Mouse (Mus musculus) forebrain, embryonic 16.5 days (tissue): Measurements from ENCODE around the gene Smug1. TPM values are rescaled to one million over a fixed set of nuclear protein-coding genes. Genes with fewer than 3 reads are reported as not detected.

Source experiments
- ATAC-seq: fragments of 200-750 bp; cut with Nextera tagmentation; 2 replicates; pipeline ENCODE4 v1.8.0; 2017; ENCODE audit warnings: mild to moderate bottlenecking, moderate library complexity
- H3K27ac ChIP-seq: fragments of 300-500 bp; sonication (generic); 2 replicates; pipeline ENCODE4 v1.5.1; 2014; ENCODE audit warnings: low read length, control low read depth
- H3K27me3 ChIP-seq: fragments of 300-500 bp; sonication (generic); replicated peaks from 2 replicates; pipeline ENCODE4 v1.6.1; 2014; ENCODE audit warnings: low read length; ENCODE audit not compliant: control insufficient read depth, insufficient read depth
- H3K36me3 ChIP-seq: fragments of 300-500 bp; sonication (generic); 2 replicates; pipeline ENCODE4 v1.6.1; 2014; ENCODE audit not compliant: control insufficient read depth, insufficient read depth
- H3K4me1 ChIP-seq: fragments of 300-500 bp; sonication (generic); replicated peaks from 2 replicates; pipeline ENCODE4 v1.6.1; 2014; ENCODE audit warnings: low read length; ENCODE audit not compliant: control insufficient read depth, insufficient read depth
- H3K4me2 ChIP-seq: fragments of 300-500 bp; sonication (generic); 2 replicates; pipeline ENCODE4 v1.6.1; 2014; ENCODE audit warnings: mild to moderate bottlenecking, low read length, control low read depth
- H3K4me3 ChIP-seq: fragments of 300-500 bp; sonication (generic); replicated peaks from 2 replicates; pipeline ENCODE4 v1.5.1; 2014; ENCODE audit warnings: mild to moderate bottlenecking, low read length, control low read depth
- H3K9ac ChIP-seq: fragments of 300-500 bp; sonication (generic); replicated peaks from 2 replicates; pipeline ENCODE4 v1.6.1; 2014; ENCODE audit warnings: low read depth, low read length, control low read depth
- H3K9me3 ChIP-seq: fragments of 300-500 bp; sonication (generic); 2 replicates; pipeline ENCODE4 v1.6.1; 2016; ENCODE audit warnings: low read length; ENCODE audit not compliant: control insufficient read depth
- WGBS: fragments of 180-500 bp; shearing (Covaris S2); extraction: QIAGEN DNeasy Blood & Tissue Kit; methylation state at CpG from one replicate; pipeline ENCODE4 v1.1.7; 2014; 5-methylcytosine and 5-hydroxymethylcytosine counted together
- polyA plus RNA-seq: library from polyadenylated mRNA; unstranded; fragments of >200 nt; fragmentation: Nextera tagmentation; extraction: Ambion mirVana; gene quantifications from 2 replicates; pipeline ENCODE4 v1.2.1, GENCODE M21; 2015

Smug1 gene
- polyA plus RNA-seq, 1 experiment from 2014 or later = 28.0 TPM

- peak overlapping the region; percentile 74; the same call in 1 of the 2 replicates for H3K27ac ChIP-seq
- H3K9ac ChIP-seq = no peak overlapping the region
- no peak overlapping the region for H3K4me2 ChIP-seq
- peaks cover 7% of the 10 kb centered on the region; the same call in 1 of the 2 replicates for H3K27me3 ChIP-seq
- peaks cover 15% of the 10 kb centered on the region for H3K4me1 ChIP-seq
- H3K9me3 ChIP-seq = no peaks in the 10 kb centered on the region
- H3K4me3 ChIP-seq = no peak overlapping the region
- 38% methylated on average over 5 of the region's 5 CpGs for WGBS
- ATAC-seq = peak; percentile 70
- no peaks in the 10 kb centered on the region for H3K36me3 ChIP-seq
These were observed 32.4 kb downstream of the Smug1 start for GRCm38 (mm10) chr15:103134277-103135086.

GRCm38 (mm10) chr15:103133761-103134160 lies 33.1 kb downstream of the Smug1 start:
- H3K27ac ChIP-seq = no peak overlapping the region
- no peaks in the 10 kb centered on the region for H3K36me3 ChIP-seq
- H3K4me3 ChIP-seq = no peak overlapping the region
- H3K9me3 ChIP-seq = no peaks in the 10 kb centered on the region
- 15% methylated on average over 4 of the region's 4 CpGs for WGBS
- no peak overlapping the region for H3K4me2 ChIP-seq
- no peak overlapping the region for H3K9ac ChIP-seq
- peaks cover 7% of the 10 kb centered on the region; the same call in 1 of the 2 replicates for H3K27me3 ChIP-seq
- H3K4me1 ChIP-seq = peaks cover 15% of the 10 kb centered on the region
- ATAC-seq = peak; percentile 43; the same call in 1 of the 2 replicates

DNA sequence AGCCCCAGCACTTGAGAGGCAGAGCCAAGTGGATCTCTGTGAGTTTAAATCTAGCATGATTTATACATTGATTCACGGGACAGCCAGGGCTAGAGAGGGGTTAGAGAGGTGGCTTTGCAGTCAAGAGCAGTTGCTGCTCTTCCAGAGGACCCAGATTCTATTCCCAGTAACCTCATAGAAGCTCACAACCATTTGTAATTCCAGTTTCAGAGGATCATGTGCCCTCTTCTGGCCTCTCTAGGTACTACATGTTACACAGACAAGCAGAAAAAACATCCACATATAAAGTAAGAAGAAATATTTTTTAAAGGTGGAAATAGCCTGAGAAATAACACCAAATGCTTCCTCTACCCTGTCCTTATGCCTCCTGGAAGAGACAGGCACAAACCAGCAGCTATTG lies 36.2 kb downstream of the Smug1 start:
- 43% methylated on average over 1 of the region's 1 CpGs for WGBS
- Histone ChIP-seq H3K4me1 (peaks cover 16% of the 10 kb centered on the region), H3K9ac (no peak overlapping the region)

DNA sequence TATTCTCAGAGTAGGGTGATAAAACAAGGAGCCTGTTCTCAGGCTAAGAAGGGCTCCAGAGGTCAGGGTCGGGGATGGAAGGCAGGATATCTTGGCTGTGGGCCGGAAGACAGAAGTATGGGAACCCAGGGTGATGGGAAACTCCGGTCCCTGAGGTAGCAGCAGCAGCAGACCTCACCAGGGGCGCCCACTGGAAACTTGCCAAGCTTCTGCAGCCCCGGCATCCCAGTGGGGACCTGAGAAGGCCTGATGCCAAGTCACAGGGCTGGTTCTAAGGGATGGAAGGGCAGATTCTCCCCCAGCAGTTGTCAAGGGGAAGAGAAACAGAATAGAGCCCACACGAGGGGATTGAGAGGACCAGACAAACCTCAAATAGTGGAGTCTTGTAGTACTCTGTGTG lies 37.6 kb downstream of the Smug1 start:
- no peaks in the 10 kb centered on the region for H3K36me3 ChIP-seq
- ATAC-seq = no peak
- WGBS = 36% methylated on average over 6 of the region's 6 CpGs
- H3K4me3 ChIP-seq = no peak overlapping the region
- H3K27ac ChIP-seq = no peak overlapping the region
- no peaks in the 10 kb centered on the region for H3K9me3 ChIP-seq
- peaks cover 9% of the 10 kb centered on the region; the same call in 1 of the 2 replicates for H3K27me3 ChIP-seq
- H3K4me2 ChIP-seq = no peak overlapping the region
- no peak overlapping the region for H3K9ac ChIP-seq
- peaks cover 2% of the 10 kb centered on the region; the same call in 1 of the 2 replicates for H3K4me1 ChIP-seq

More for the DNA sequence above, 36.2 kb downstream of the Smug1 start:
- Histone ChIP-seq H3K27ac (no peak overlapping the region), H3K27me3 (peaks cover 6% of the 10 kb centered on the region; the same call in 1 of the 2 replicates), H3K36me3 (no peaks in the 10 kb centered on the region), H3K4me3 (no peak overlapping the region), H3K4me2 (no peak overlapping the region), H3K9me3 (no peaks in the 10 kb centered on the region)
- no peak for ATAC-seq

- WGBS = 67% methylated on average over 1 of the region's 1 CpGs
- ATAC-seq = no peak
- 0 out of 2 replicates have a peak, but pooled peaks cover 2% of the 10 kb centered on the region for H3K4me1 ChIP-seq
- no peak overlapping the region for H3K4me2 ChIP-seq
- H3K4me3 ChIP-seq = no peak overlapping the region
- peaks cover 6% of the 10 kb centered on the region; the same call in 1 of the 2 replicates for H3K27me3 ChIP-seq
- H3K9me3 ChIP-seq = no peaks in the 10 kb centered on the region
- no peaks in the 10 kb centered on the region for H3K36me3 ChIP-seq
- no peak overlapping the region for H3K27ac ChIP-seq
- no peak overlapping the region for H3K9ac ChIP-seq
These were observed 38.6 kb downstream of the Smug1 start for GRCm38 (mm10) chr15:103128056-103128833.

DNA sequence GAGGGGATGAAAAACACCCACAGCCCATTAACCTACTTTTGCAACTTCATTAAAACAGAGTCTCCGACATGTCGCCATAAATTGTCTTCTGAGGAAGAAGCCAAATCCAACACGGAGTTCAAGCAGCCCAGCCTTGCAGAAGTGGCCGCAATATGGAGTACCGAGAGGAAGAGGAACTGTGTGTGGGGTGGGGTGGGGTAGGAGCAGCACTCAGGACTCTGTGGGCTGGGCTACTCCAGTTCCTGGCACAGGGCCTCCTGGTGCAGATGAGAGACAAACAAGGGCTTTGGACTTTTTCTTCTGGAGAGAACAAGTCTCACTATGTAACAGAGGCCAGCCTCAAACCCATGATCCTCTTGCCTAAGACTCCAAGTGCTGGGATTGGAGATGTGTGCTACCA lies 40.9 kb downstream of the Smug1 start:
- no peaks in the 10 kb centered on the region for H3K36me3 ChIP-seq
- H3K9ac ChIP-seq = no peak overlapping the region
- peaks cover 6% of the 10 kb centered on the region; the same call in 1 of the 2 replicates for H3K4me1 ChIP-seq
- no peaks in the 10 kb centered on the region for H3K9me3 ChIP-seq
- no peak for ATAC-seq
- WGBS = 84% methylated on average over 5 of the region's 5 CpGs
- H3K27me3 ChIP-seq = peaks cover 9% of the 10 kb centered on the region
- H3K4me3 ChIP-seq = no peak overlapping the region
- no peak overlapping the region for H3K4me2 ChIP-seq
- H3K27ac ChIP-seq = no peak overlapping the region

DNA sequence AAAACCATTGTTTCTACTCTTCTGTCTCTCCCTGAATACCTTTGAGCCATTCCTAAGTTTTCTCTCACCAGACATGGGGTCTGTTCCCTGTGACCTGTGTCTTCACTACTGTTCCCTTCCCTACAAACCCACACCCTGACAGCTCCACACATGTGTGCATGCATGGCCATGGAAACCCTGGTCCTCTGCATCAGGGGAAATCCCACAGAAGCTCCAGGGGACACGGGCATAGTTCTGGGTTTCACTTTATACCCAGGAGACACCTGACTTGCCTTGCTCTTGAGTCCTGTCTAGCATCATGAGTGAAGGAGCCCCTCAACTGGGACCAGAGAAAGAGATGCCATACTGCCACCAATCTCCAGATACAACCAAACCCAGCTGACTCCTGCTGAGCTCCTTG lies 42.6 kb downstream of the Smug1 start:
- peaks cover 9% of the 10 kb centered on the region for H3K27me3 ChIP-seq
- H3K27ac ChIP-seq = no peak overlapping the region
- no peaks in the 10 kb centered on the region for H3K9me3 ChIP-seq
- H3K4me2 ChIP-seq = no peak overlapping the region
- no peak for ATAC-seq
- no peaks in the 10 kb centered on the region for H3K36me3 ChIP-seq
- no peak overlapping the region for H3K9ac ChIP-seq
- 80% methylated on average over 1 of the region's 1 CpGs for WGBS
- peaks cover 6% of the 10 kb centered on the region; the same call in 1 of the 2 replicates for H3K4me1 ChIP-seq
- no peak overlapping the region for H3K4me3 ChIP-seq

- WGBS = 75% methylated on average over 8 of the region's 8 CpGs
- ATAC-seq = no peak
- Histone ChIP-seq H3K4me2 (no peak overlapping the region), H3K9ac (no peak overlapping the region), H3K4me3 (no peak overlapping the region), H3K36me3 (no peaks in the 10 kb centered on the region), H3K27ac (no peak overlapping the region), H3K27me3 (peaks cover 9% of the 10 kb centered on the region), H3K9me3 (no peaks in the 10 kb centered on the region), H3K4me1 (peaks cover 6% of the 10 kb centered on the region; the same call in 1 of the 2 replicates)
These were observed 43.5 kb downstream of the Smug1 start for GRCm38 (mm10) chr15:103123343-103123742.

GRCm38 (mm10) chr15:103122372-103122771 lies 44.5 kb downstream of the Smug1 start:
- Histone ChIP-seq H3K27me3 (peaks cover 17% of the 10 kb centered on the region), H3K9ac (no peak overlapping the region), H3K4me2 (no peak overlapping the region), H3K36me3 (no peaks in the 10 kb centered on the region), H3K9me3 (no peaks in the 10 kb centered on the region), H3K4me1 (peaks cover 4% of the 10 kb centered on the region; the same call in 1 of the 2 replicates), H3K4me3 (no peak overlapping the region), H3K27ac (no peak overlapping the region)
- WGBS = 38% methylated on average over 2 of the region's 2 CpGs
- 0 out of 2 replicates have a peak, but pooled peaks have one; percentile 31 for ATAC-seq
